Mouse (Mus musculus) lung, postnatal 10 days (tissue): ENCODE measurements around the gene Cpeb3.
"Not testable (repeated sequence)": the region's sequence is repeated elsewhere in the genome, so short reads cannot be mapped to it uniquely, and the experiment has no call there.

ENCODE experiments used
- DNase-seq: peaks from one replicate; pipeline ENCODE4 v3.0.0; 2021

Cpeb3 gene

DNA sequence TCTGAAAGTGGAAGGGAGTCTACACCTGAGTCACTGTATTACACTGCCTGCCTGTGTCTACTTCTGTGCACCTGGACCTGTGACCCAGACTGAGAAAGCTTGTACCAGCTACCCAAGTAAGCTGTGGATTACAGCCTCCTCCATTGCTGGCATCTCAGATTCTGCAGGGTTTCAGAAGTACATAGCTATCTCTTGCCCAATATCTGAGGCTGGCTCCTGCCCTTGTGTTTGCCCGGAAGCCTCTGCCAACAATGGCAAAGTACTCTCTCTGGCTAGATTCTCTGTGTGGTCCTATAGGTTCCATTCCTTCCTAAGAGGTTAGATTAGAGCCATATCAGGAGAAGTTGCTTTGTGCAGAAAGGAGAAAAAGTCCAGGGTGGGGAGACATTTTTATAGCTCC lies 129.8 kb downstream of the Cpeb3 start:
- DNase-seq, result no peak

DNA sequence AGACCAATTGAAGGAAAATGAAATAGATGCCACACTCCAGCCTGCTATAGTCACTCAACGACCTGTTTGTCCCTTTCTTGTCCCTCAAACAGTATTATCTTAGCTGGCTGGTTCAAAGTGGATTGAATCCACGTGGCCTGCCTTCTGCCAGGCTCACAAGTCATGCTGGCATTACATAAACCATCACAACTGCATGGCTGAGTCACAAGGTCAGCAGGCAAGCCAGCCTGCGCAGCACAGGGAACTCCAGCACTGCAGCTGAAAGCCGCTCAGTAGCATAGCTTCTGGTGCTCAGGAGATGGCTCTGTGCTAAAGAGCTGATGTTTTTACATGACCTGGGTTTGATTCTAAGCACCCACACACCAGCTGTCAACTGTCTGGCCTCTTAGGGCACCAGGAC lies 130.3 kb downstream of the Cpeb3 start:
- no peak for DNase-seq

DNA sequence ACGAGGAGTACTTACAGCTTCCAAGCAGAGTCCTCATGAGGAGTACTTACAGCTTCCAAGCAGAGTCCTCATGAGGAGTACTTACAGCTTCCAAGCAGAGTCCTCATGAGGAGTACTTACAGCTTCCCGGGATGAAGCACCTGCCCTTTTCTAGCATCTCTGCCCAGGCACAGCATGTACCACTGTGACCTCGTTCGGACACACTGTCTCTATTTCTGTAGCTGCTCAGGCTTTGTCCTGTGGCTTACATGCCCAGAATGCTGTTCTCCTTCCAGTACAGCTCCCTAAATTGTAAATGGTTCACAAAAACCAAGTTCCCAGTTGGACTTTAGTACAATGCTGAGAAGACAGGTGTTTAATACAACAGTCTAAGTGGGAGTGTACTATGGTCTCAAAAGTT lies 131.1 kb downstream of the Cpeb3 start:
- DNase-seq, result not testable (repeated sequence)

DNA sequence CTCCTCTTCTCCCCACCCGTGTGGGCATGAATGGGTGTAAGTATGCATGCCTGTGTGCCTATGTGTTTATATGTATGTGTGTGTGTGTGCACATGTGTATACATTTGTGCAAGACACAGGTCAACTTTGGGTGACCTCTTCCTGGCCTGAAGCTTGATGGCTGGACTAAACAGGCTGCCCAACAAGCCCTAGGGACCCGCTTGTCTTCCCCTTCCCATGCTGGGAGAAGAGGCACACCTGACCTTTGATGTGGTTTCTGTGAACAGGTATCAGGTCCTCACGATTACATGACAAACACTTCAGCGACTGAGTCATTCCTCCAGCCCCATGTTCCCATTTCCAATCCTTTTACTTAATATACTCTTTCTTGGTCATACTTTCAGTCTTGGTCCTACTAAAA lies 131.8 kb downstream of the Cpeb3 start:
- DNase-seq, result no peak

DNA sequence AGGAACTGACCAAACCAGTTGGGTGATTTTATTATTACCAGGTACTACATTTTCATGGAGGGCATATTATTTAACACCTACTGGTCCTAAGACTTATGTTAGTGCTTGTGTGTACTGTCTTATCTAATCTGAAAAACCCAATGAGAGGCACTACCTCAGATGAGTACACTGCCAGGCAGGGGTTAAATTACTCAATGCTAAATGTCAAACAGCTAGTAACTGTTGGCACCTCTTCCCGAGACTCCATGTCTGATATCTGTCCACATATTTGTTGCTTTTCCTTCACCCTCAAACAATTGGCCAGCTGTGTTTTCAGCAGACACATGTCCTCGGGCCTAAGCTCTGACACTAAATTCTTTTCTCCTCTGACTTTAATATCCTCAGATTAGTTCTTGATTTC lies 132.3 kb downstream of the Cpeb3 start:
- peak; percentile 22 for DNase-seq

DNA sequence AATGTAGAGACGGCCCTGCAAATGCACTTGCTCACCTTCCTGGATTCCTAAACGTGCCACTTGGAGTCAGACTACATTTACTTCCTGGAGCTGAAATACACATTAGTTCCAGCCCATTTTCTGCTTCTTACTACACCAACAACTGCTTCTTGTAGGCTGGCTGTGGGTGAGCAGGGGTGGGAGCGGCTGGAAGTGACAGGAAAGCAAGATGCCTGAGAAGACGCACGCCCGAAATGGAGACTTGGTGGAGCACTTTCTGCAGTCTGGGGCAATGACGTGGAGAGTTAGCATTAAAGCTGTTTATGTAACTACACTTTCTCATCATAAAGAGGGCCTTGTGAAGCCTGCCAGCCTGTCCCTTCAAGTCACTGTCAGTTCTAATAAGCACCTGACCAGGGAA lies 132.7 kb downstream of the Cpeb3 start:
- DNase-seq, result no peak

DNA sequence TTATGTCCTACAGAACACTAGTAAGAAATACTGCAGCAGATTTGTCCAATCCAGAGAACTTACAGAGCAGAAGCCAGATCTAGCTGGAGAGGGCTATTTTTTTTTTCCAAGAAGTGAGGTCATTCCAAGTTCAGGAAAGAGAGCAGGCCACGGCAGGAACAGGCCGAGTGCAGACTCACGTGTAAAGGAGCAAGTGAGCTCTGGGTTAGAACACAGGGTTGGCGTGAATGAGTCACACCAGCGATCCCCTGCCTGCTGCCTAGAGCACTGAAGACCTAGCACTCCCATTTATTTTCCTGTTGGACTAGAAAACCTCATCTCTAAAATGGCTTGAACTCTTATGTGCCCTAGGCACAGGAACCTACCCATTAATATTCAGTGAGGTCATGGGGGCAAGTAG lies 133.7 kb downstream of the Cpeb3 start:
- no peak for DNase-seq

DNA sequence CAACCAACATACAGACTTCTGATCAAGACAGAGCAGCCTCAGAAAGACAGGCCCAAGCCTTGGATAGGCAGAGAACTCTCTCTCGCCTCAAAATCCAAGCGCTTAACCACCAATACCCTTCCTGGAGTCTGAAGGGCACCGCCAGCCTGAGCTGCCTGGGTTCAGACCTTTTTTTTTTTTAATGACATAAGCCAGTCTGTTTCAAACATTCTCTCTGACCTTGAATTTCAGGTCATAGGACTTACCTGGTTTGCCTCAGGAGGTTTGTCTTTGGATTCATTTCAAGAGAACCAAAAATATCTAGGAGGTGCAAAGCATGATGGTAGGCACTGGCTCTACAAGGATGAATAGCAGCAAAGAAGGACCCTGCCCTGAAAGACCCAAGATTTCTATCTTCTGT lies 134.1 kb downstream of the Cpeb3 start:
- DNase-seq, result no peak

DNA sequence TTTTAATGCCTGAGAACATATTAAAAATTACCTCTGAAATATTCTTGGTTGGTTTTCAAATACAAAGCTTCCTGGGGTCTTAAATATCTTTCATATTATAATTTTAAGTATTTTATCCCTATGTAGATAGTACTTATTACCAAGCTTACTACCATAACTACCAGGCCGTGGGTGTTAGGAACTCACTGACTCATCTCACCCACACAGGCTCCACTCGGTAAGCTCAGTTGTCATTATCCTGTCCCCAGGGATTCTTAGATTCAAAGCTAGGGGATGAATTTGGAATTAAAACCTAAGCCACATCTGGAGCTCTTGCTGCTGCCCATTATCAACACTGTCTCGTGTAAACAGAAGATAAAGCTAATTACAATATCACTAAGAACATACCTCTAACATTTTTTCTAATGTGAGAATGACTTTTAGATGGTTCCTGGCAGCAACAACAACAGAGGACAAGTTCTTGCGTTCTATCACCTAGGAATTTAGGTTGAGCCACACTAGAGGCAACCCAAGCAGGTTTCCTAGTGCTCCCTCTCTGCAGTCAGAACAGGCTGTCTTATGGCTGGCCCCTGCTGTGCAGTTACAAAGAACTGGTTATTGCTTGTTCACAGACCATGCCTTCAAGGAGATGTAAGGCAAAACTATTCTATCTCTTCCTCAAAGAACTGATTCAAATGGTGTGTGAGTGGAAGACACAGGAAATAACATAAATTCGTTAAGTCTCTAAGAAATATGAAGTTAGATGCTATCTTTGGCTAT lies 135.4 kb downstream of the Cpeb3 start:
- no peak for DNase-seq

DNA sequence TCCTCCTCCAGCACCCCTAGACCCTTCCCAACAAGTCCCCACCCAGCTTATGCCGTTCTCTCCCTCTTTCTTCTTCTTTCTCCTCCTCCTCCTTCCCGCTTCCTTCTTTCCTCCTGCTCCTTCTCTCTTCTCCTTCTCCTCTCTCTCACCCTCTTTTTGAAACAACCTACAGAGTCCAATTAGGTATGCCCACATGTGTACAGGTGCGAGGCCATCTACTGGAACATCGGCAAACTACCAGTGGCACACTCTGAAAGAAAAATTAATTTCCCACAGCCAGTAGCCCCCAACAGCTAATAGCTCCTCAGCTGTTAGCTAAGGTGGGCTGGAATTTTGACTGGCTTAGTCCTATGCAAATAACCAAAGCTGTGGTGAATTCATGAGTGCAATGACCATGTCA lies 139.2 kb downstream of the Cpeb3 start:
- DNase-seq, result no peak

DNA sequence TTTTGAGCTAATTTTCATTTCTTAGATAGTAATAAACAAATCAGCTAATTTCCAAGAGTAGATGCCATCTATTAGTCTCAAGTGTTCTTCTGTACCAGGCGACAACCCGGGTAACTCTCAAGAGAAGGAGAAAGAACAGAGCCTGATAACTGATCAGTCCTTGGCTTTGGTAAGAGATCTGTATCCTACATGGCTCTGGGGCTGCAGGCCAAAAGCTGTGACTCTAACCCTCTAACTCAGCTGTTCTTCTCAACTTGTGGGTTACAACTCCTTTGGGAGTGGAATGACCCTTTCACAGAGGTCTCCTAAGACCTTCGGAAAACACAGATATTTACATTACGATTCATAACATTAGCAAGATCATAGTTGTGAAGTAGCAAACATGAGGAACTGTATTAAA lies 148.3 kb downstream of the Cpeb3 start:
- DNase-seq, result no peak

DNA sequence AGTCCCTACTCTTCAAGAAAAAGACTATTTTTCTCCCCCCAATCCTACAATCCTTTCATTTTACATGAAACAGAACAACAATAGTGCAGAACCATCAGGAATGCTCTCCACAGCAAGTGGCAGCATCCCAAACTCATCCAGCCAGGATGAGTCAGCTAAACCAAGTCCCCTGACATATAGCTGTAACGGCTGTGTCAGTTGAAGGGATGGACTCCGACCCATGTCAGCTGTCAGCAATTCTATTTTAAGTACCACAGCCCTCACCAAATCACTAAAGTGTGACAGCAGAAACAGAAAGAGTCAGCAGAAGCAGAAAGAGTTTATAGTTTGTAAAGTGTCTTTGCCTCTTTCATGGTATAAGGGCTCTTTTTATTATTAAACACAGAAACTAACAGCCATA lies 148.8 kb downstream of the Cpeb3 start:
- DNase-seq, result peak; percentile 21

DNA sequence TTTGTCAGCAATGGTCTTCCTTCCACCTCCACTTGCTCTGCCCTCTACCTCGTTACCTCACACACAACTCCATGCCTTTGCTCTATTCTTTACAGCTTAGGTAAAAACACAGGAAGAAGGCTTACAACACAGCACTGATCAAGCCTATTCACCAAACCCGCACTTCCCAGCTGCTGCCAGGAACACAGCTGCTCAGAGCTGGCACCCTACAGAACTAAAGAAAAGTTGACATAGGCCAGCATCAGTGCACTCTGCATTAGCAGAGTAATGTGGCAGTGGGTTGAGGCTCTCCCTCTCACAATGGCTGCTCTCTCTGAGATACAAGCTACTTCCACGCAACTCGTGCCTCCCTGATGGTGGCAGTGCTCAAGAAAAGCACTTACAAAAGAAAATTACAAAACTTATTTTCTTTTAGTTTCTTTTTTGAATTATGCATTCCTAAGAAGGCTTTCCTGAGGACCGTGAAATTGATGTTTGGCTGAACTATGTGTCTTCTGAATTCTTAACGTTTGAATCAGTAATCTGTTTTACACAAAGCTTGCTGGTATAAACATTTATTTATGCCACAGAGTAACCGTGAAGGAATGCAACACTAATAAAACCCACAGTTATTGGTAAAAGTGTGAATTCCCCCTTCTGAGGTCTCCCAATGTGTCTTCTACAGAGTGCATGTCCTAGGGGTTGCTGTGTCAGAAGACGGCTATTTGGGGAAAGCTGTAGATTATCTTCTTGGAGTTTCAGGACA lies 151.1 kb downstream of the Cpeb3 start:
- no peak for DNase-seq

DNA sequence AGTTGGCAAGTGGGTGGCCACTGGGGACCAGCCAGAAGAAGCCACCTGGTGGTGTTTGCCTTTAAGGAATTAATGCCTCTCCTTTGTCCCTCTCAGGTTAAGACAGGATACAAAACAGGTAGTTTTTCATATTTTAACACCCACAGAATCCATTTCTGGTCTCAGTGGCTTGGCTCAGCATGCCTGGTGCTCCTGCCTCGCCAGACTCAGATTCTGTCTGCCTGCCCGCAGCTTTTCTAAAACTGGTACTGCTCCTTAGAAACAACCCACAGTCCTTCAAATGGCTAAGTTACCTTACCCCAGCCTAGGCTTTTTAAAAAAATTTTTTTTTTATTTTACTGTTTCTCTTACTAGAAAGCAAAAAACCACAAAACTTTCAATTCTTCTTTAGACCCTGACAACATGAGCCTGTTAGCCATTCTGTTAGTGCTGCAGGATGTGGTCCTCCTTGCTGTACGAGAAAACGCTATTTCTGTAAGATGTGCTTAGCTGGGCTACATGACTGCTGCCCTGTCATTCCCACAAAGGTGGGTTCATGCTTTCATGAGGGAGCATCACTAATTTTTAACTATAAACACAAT lies 152.3 kb downstream of the Cpeb3 start:
- DNase-seq, result no peak

DNA sequence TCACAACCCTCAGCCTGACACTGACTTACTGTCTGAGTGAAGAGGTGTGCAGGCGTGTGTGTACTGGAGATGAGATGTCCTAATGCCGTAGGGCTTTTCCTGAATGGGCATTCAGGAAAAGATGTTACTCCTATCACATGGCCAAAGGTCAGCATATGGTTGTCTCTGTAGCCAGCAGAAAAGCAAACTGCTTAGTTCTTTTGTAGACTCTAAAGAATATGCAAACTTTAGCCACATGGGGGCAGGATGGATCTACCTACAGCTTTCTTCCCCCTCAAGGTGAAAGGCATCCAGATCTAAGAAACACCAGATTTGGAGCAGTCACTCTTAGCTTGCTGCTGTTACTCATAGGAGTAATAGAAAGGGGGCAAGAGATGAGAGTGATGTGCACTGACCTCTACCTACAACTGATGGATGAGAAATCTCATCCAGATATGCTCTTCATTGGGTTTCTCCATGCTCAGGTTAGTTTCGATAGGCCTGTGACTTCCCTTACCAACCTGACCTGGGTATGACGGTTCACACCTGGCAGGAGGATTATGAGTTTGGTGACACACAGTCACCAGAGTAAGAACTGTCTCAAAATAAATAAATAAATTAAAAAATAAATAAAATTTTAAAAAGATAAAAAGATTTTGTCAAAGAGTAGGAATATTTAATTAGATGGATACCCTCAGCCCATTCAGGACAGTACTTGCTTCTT lies 157.6 kb downstream of the Cpeb3 start:
- peak; percentile 77 for DNase-seq

DNA sequence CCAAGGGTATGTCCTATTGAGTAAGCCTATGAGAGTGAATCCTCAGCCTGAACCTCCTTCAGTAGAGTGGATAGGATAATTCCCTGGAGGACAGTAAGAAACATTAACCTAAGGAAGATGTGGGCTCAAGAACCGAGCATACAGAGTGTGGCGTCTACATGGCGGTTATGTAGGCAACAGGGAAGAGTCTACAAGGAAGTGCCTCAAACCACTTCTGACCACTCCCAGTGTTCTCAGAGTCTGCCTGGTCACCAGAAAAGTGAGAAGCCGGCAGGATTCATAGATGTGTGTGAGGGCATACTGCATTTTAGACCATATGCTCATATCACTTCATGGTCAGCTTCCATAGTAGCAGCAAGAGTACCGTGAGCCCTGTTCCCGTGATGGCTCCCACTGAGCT lies 159.9 kb downstream of the Cpeb3 start:
- DNase-seq, result no peak

DNA sequence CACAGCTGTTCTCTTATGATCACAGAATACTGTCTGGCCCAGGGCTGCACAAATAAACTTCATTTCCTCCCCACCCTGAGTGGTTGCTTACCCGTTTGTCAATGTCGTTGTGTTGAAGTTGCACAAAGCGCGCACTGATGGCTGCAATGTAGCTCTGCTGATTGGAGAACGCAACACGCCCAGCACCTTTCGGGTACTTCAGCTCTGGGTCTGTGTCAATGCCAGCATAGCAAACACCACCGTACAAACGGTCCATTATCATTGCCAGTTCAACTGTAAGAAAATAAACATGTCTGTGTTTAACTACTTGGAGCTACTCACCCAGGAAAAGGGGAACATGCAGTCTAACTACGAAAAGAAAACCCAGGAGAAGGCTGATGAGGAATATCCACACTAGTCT lies 164.0 kb downstream of the Cpeb3 start:
- DNase-seq, result no peak

DNA sequence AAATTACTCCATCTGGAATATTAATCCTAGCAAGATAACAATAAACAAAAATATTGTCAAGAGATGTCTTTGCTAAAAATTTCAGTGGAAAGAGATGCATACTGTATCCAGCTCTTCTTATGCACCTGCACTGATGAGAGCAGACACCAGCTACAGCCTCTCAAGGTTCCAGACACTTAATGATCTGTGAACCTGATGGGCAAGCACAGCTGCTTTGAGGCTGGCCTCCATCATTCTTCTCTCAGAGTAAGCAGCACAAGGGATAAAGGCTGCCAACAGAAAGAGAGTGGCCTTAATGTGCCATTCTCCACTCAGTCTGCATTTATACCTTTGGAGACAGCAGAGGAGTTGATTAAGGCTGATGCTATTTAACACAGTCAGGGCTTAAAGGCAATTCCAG lies 167.5 kb downstream of the Cpeb3 start:
- DNase-seq, result no peak

DNA sequence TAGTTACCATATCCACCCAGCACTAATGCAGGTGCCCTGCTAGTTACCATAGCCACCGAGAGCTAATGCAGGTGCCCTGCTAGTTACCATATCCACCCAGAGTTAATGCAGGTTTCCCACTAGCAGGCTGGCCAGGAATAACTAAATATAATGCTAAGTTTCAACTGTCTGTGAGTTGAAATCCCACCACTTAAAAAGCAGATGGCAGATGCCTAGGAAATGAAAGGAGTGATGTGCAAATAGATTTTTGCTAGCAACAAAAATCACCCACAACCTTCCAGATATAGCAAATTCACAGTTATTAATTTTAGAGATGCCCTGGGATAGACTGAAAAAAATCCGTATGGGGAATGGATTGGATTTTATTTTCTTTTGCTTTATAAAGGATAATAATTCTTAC lies 176.0 kb downstream of the Cpeb3 start:
- DNase-seq, result no peak

DNA sequence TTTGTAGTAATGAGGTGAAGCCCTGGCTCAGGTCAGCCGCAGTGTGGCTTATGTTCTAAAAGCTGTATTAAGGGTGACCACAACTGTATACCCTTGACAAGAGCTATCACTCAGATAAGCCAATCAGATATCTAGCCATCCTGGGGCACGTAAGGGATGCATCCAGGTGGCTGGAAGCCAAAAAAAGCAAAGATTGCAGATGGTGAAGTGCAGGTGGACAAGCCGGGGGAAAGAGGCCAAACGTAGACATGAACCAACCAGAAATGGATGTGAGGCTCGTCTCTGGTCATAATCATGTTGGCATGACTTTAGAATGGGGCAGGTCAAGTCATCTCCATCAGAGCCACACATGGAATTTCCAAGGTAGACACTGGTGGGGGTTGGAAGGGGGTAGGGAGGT lies 177.0 kb downstream of the Cpeb3 start:
- no peak for DNase-seq

DNA sequence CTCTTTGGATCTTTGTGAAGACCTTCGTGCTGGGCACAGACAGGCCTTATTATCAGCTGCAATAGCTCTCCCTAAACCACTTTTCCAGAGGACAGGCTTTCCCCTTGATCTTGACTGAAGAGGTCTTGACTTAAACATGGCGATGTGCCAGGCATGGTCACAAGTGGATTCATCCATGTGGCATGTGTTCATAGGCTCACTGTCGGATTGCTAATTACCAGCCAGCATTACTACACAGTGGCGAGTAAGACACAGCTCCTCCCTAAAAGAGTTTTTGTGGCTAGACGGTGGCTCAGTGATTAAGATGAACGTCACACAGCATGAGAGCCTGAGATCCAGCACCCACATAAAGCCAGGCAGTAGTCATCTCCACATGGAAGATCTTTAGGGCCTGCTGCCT lies 178.6 kb downstream of the Cpeb3 start:
- no peak for DNase-seq

DNA sequence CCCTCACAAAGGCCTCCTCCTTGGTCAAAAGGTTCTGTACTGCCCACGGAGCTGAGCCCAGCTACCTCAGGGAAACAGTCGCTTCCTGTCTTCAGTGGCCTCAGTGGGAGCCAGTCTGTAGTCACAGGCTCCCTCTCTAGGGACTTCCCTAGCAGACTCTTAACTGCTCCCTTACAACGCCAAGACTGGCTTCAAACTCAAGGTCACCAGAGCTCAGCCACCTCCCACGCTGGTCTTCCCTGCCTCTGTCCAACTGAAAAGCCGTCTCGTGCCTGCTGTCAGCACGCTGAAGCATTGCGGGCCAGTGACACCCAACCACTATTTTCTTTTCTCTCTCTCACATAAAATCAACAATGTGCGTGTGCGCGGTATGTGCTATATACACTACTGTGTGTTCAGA lies 182.0 kb downstream of the Cpeb3 start:
- DNase-seq, result peak; percentile 6

DNA sequence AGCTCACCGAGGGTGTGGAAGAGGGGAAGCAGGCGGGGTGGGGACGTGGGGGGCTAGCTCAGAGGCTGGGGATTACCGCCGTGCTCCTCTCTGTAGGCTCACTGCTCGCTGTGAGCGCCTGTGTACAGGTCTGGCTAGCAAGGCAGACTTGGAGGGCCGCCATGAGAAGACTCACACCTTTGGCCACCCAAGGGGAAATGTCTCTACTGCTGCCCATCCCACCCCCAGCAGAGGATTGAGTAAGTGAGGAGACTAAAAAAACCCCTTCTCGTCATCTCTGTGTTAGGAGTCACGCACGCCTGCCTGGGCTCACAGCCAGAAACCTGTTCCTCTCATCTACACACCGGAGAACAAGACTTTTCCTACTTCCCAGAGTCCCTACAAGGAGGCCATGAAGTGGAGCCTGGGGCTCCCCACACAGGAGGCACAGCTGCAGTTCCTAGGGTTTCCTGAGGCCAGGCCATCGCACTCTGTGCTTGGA lies 182.5 kb downstream of the Cpeb3 start:
- DNase-seq, result no peak

DNA sequence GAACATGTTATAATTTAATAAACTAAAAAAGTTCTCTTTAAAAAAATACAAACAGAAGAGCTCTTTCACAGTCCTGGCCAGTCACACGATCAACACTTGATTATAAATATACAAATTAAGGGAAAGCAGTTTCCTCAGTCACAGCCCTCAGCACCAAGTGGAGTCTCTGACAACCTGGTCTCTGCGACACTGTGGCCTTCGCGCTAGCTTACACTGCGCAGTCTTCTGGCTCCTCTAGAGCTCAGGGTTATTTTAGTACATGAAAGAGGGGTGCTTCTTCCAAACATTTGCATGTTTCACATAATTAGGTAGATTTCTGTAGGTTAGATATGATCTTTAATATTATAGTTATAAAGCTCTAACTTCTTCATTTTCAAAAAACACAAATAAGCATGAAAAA lies 186.3 kb downstream of the Cpeb3 start:
- DNase-seq, result no peak
